Mouse (Mus musculus): ENCODE data around the gene Zfp444. TPM values are rescaled to one million over a fixed set of nuclear protein-coding genes. Genes with fewer than 3 reads are reported as not detected.

The Zfp444 gene
- polyA plus RNA-seq, 1 experiment from 2014 or later, result 26.8 TPM

DNA sequence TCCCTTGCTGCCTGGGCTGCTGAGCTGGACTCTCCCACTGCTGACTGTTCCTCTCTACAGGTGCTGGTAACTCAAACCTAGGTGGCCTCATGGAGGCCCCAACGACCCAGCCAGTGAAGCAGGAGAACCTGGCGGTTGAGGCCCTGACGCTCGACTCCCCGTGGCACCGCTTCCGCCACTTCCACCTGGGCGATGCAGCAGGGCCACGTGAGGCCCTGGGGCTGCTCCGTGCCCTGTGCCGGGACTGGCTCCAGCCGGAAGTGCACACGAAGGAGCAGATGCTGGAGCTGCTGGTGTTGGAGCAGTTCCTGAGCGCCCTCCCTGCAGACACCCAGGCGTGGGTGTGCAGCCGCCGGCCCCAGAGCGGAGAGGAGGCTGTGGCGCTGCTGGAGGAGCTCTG lies 11.8 kb downstream of the Zfp444 start:
- H3K36me3 ChIP-seq, result peaks cover 67% of the 10 kb centered on the region
- H3K4me3 ChIP-seq, result no peak overlapping the region
- H3K27ac ChIP-seq (replicated peaks), result peak overlapping the region; percentile 67
- no peak overlapping the region for H3K9ac ChIP-seq
- ATAC-seq (ENCODE audit: extremely low read depth, insufficient number of reproducible peaks, low FRiP score, low TSS enrichment), result no peak
- no peak overlapping the region for H3K4me2 ChIP-seq
- peaks cover 23% of the 10 kb centered on the region for H3K4me1 ChIP-seq
- no peaks in the 10 kb centered on the region for H3K9me3 ChIP-seq
- peaks cover 5% of the 10 kb centered on the region; the same call in 1 of the 2 replicates for H3K27me3 ChIP-seq (replicated peaks)
- 90% methylated on average over 19 of the region's 19 CpGs for WGBS

DNA sequence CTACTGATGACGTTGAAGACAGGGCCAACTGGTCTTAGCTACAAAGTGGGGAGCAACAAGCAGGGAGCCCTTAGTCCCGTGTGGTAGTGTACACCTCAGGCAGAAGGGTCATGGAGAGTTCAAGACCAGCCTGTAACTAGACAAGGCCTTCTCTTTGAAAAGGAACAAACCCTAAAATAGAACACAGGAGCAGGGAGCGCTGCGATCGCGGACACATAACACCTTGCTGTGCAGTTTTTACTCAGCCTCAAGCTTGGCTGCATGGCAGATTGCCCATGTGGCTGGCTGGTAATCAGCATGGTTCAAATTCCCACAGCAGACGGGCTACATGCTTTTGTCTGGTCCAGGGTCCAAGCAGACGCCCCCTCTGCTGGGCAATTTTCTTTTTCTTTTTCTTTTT lies 12.5 kb downstream of the Zfp444 start:
- Histone ChIP-seq H3K27me3 (replicated peaks) (peaks cover 12% of the 10 kb centered on the region), H3K27ac (replicated peaks) (peak overlapping the region; percentile 67), H3K4me3 (no peak overlapping the region), H3K4me1 (peaks cover 18% of the 10 kb centered on the region), H3K36me3 (peaks cover 71% of the 10 kb centered on the region), H3K4me2 (peak overlapping the region; percentile 31), H3K9me3 (no peaks in the 10 kb centered on the region), H3K9ac (no peak overlapping the region)
- WGBS, result 45% methylated on average over 8 of the region's 8 CpGs
- 0 out of 2 replicates have a peak, but pooled peaks have one; percentile 39 for ATAC-seq (ENCODE audit: extremely low read depth, insufficient number of reproducible peaks, low FRiP score, low TSS enrichment)

DNA sequence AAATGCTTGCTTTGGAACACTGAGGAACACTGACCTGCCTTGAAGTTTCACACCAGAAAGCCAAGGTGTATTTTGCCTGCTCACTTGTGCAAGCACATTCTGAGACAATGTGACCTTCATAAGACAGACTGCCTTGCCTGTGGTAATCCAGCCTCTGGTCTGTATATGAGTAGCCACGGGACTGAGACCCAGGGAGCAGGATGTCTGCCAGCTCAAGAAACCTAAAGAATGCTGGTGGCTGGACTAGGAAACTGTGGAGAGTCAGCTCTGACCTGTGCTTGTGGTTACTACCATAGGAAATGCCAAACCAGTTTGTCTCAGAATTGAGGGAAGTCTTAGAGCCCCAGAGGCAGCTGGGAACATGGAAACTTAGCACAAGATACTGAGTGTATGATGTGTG lies 13.4 kb downstream of the Zfp444 start:
- H3K9ac ChIP-seq, result no peak overlapping the region
- peaks cover 20% of the 10 kb centered on the region for H3K27me3 ChIP-seq (replicated peaks)
- no peak overlapping the region for H3K4me2 ChIP-seq
- ATAC-seq (ENCODE audit: extremely low read depth, insufficient number of reproducible peaks, low FRiP score, low TSS enrichment), result no peak
- H3K4me1 ChIP-seq, result peaks cover 18% of the 10 kb centered on the region
- peak overlapping the region; percentile 67; the same call in 1 of the 2 replicates for H3K27ac ChIP-seq (replicated peaks)
- 84% methylated on average over 1 of the region's 1 CpGs for WGBS
- peaks cover 79% of the 10 kb centered on the region for H3K36me3 ChIP-seq
- no peaks in the 10 kb centered on the region for H3K9me3 ChIP-seq
- H3K4me3 ChIP-seq, result no peak overlapping the region

DNA sequence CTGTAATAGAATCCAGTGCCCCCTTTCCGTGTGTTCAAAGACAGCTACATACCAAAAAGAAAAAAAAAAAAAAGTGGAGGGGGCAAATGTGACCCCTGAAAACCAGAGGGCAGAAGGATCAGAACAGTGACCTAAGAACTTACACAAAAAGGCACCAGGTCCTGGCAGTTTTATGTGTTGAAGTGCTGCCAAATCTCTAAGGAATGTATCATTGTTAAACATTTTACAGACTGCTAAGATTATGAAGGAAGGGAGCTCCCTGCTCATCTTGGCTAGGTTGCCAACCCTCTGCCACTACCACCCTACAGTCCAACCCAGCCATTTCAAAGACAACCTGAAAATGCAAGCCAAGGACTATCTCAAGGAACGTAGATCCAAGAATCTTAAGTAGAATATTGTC lies 14.2 kb downstream of the Zfp444 start:
- H3K9me3 ChIP-seq, result no peaks in the 10 kb centered on the region
- H3K27ac ChIP-seq (replicated peaks), result no peak overlapping the region
- H3K9ac ChIP-seq, result no peak overlapping the region
- peaks cover 20% of the 10 kb centered on the region for H3K27me3 ChIP-seq (replicated peaks)
- ATAC-seq (ENCODE audit: extremely low read depth, insufficient number of reproducible peaks, low FRiP score, low TSS enrichment), result no peak
- H3K4me1 ChIP-seq, result peaks cover 18% of the 10 kb centered on the region
- peaks cover 77% of the 10 kb centered on the region for H3K36me3 ChIP-seq
- H3K4me2 ChIP-seq, result no peak overlapping the region
- WGBS, result 88% methylated on average over 2 of the region's 2 CpGs
- no peak overlapping the region for H3K4me3 ChIP-seq

DNA sequence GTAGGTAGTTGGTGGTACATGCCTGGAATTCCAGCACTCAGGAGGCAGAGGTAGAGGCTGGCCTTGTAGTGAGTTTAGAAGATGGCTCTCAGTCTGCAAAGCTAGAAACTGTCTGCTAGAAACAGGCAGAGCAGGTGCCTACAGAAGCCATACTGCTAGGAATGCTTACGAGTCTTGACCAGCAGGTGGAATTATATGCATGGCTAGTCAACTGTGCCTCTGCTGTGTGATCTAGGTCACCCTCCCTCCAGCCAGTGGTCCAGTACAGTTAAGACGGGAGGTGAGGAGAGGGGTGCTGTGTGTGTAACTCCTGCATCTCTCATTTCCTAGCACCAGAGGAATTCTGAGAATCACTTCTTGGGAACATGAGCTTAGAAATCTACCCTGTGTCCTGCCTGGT lies 14.7 kb downstream of the Zfp444 start:
- Histone ChIP-seq H3K27me3 (replicated peaks) (peaks cover 20% of the 10 kb centered on the region), H3K4me2 (no peak overlapping the region), H3K4me1 (peaks cover 18% of the 10 kb centered on the region), H3K36me3 (peaks cover 76% of the 10 kb centered on the region), H3K9me3 (no peaks in the 10 kb centered on the region), H3K27ac (replicated peaks) (no peak overlapping the region), H3K9ac (no peak overlapping the region), H3K4me3 (no peak overlapping the region)
- WGBS, result 88% methylated on average over 2 of the region's 2 CpGs
- no peak for ATAC-seq (ENCODE audit: extremely low read depth, insufficient number of reproducible peaks, low FRiP score, low TSS enrichment)

DNA sequence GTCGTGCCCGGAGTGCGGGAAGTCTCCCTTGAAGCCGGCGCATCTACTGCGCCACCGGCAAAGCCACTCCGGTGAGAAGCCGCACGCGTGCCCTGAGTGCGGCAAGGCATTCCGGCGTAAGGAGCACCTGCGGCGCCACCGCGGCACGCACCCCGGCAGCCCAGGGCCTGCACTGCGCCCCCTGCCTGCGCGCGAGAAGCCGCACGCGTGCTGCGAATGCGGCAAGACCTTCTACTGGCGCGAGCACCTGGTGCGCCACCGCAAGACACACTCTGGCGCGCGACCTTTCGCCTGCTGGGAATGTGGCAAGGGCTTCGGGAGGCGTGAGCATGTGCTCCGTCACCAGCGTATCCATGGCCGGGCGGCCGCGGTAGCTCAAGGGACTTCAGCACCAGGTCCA lies 17.5 kb downstream of the Zfp444 start:
- peaks cover 10% of the 10 kb centered on the region for H3K4me1 ChIP-seq
- H3K9me3 ChIP-seq, result no peaks in the 10 kb centered on the region
- no peak for ATAC-seq (ENCODE audit: extremely low read depth, insufficient number of reproducible peaks, low FRiP score, low TSS enrichment)
- peaks cover 61% of the 10 kb centered on the region for H3K36me3 ChIP-seq
- no peak overlapping the region for H3K9ac ChIP-seq
- H3K4me3 ChIP-seq, result 0 out of 2 replicates have a peak overlapping the region, but pooled peaks have one; percentile 1
- WGBS, result 37% methylated on average over 45 of the region's 45 CpGs
- no peak overlapping the region for H3K27ac ChIP-seq (replicated peaks)
- H3K4me2 ChIP-seq, result peak overlapping the region; percentile 13; the same call in 1 of the 2 replicates
- H3K27me3 ChIP-seq (replicated peaks), result peaks cover 20% of the 10 kb centered on the region

DNA sequence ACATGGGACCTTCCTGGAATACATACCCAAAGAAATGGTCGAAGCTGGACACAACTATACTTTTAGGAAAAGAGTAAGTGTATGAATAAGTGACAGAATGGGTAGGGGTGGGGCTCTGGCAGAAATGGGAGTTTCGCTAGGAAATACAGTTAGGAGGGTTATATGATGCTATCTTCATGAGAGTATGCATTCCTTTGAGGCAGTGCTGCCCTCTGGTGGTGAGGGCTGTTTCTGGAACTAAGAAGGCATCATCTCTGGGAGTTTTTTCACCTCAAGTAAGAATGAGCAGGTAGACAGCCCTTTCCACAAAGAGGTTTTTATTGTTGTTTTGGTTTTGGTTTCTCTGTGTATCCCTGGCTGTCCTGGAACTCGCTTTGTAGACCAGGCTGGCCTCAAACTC lies 19.4 kb downstream of the Zfp444 start:
- Histone ChIP-seq H3K4me2 (no peak overlapping the region), H3K4me3 (no peak overlapping the region), H3K4me1 (no peaks in the 10 kb centered on the region), H3K36me3 (peaks cover 45% of the 10 kb centered on the region), H3K27me3 (replicated peaks) (peaks cover 20% of the 10 kb centered on the region), H3K9ac (no peak overlapping the region), H3K9me3 (no peaks in the 10 kb centered on the region), H3K27ac (replicated peaks) (no peak overlapping the region)
- 41% methylated on average over 3 of the region's 3 CpGs for WGBS
- ATAC-seq (ENCODE audit: extremely low read depth, insufficient number of reproducible peaks, low FRiP score, low TSS enrichment), result no peak

DNA sequence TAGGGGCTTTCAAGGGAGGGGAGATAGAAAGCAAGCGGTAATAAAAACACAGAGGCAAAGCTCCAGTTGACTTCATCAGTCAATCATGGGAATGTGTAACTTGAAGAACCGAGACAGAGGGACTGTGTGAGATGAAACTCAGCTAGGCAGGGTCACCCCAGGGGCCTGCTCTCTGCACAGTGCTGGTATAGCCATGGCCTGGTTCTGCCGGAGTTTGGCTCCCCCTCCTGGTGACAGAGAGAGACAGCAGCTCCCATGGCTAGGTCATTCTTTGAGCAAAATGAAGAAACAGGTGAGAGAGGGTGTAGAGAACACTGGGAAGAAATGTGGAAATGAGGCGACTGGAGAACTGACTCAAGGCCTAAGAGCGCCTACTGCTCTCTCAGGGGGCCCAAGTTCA lies 22.1 kb downstream of the Zfp444 start:
- WGBS, result 18% methylated on average over 5 of the region's 5 CpGs
- Histone ChIP-seq H3K27me3 (replicated peaks) (peaks cover 16% of the 10 kb centered on the region), H3K4me2 (no peak overlapping the region), H3K9me3 (no peaks in the 10 kb centered on the region), H3K4me1 (no peaks in the 10 kb centered on the region), H3K4me3 (no peak overlapping the region), H3K9ac (no peak overlapping the region), H3K27ac (replicated peaks) (no peak overlapping the region), H3K36me3 (peaks cover 18% of the 10 kb centered on the region)
- ATAC-seq (ENCODE audit: extremely low read depth, insufficient number of reproducible peaks, low FRiP score, low TSS enrichment), result no peak; the same call in 1 of the 2 replicates

DNA sequence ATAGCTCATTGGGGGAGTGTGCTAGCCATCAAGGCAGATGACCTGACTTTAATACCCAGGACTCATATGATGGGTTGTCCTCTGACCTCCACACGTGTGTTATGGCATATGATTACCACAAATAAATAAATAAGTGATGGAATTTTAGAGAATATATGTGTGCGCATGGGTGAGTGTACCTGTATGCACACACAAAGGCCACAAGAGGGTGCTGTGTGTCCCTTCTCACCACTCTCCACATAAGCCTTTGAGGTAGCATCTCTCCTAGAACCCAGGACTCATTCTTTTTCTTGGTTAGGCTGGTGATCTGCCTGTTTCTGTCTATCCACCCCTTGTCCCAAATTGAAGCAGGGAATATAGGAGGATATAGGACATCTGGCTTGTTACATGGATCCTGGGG lies 23.8 kb downstream of the Zfp444 start:
- Histone ChIP-seq H3K4me2 (no peak overlapping the region), H3K36me3 (peaks cover 1% of the 10 kb centered on the region; the same call in 1 of the 2 replicates), H3K4me3 (no peak overlapping the region), H3K9me3 (0 out of 2 replicates have a peak, but pooled peaks cover 5% of the 10 kb centered on the region), H3K27me3 (replicated peaks) (0 out of 2 replicates have a peak, but pooled peaks cover 4% of the 10 kb centered on the region), H3K27ac (replicated peaks) (no peak overlapping the region), H3K9ac (no peak overlapping the region), H3K4me1 (no peaks in the 10 kb centered on the region)
- no peak for ATAC-seq (ENCODE audit: extremely low read depth, insufficient number of reproducible peaks, low FRiP score, low TSS enrichment)
- WGBS, result 54% methylated on average over 2 of the region's 2 CpGs

DNA sequence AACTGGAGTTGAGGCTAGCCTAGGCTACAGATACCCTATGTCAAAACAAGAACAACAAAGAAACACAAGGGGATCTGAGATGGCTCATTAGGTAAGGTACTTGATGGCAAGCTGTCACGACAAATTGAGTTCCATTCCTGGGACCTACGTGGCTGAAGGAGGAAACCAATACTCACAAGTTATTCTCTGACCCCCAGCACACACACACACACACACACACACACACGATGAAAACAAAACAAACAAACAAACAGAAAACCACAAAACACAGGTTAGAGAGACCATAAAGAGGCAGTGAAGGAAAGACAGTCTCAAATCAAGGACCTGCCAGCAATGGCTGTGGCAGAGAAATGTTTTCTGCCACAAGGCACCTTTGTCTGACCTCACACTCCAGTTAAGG lies 24.8 kb downstream of the Zfp444 start, which contains the start of gene Galp:
TSS of gene Galp (plus strand) at position 301 of the 400 bp plus-strand sequence.
- no peak within 1 kb of the TSS for H3K4me2 ChIP-seq
- no peak within 1 kb of the TSS for H3K9ac ChIP-seq
- H3K9me3 ChIP-seq, result 0 out of 2 replicates have a peak, but pooled peaks cover 5% of the 10 kb centered on the region
- no peaks in the 10 kb centered on the region for H3K36me3 ChIP-seq
- 0 out of 2 replicates have a peak, but pooled peaks cover 4% of the 10 kb centered on the region for H3K27me3 ChIP-seq (replicated peaks)
- H3K4me1 ChIP-seq, result no peaks in the 10 kb centered on the region
- no peak within 1 kb of the TSS for H3K27ac ChIP-seq (replicated peaks)
- WGBS, result 55% methylated on average over 3 of the region's 3 CpGs
- ATAC-seq (ENCODE audit: extremely low read depth, insufficient number of reproducible peaks, low FRiP score, low TSS enrichment), result no peak
- H3K4me3 ChIP-seq, result no peak within 1 kb of the TSS

DNA sequence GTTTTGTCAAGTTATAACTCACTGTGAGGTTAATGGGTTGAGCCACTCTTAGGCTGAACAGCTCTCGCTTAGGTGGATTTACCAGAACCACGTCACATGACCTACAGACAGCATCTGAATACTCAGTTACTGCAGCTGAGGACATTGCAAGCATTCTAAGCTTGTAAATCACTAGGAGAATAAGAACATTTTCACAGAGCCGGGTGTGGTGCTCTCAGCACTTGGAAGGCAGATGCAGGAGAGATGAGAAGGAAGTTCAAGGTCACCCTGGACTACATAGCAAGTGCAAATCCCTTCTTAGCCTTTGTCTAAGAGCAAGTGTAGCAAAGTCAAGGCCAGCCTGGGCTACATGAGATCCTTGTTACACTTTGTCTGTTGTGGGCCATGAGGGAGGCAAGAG lies 32.2 kb downstream of the Zfp444 start:
- Histone ChIP-seq H3K36me3 (no peaks in the 10 kb centered on the region), H3K4me3 (no peak overlapping the region), H3K9ac (no peak overlapping the region), H3K27me3 (replicated peaks) (no peaks in the 10 kb centered on the region), H3K9me3 (0 out of 2 replicates have a peak, but pooled peaks cover 5% of the 10 kb centered on the region), H3K4me1 (no peaks in the 10 kb centered on the region), H3K27ac (replicated peaks) (no peak overlapping the region), H3K4me2 (no peak overlapping the region)
- ATAC-seq (ENCODE audit: extremely low read depth, insufficient number of reproducible peaks, low FRiP score, low TSS enrichment), result no peak
- WGBS, result 74% methylated on average over 3 of the region's 3 CpGs

DNA sequence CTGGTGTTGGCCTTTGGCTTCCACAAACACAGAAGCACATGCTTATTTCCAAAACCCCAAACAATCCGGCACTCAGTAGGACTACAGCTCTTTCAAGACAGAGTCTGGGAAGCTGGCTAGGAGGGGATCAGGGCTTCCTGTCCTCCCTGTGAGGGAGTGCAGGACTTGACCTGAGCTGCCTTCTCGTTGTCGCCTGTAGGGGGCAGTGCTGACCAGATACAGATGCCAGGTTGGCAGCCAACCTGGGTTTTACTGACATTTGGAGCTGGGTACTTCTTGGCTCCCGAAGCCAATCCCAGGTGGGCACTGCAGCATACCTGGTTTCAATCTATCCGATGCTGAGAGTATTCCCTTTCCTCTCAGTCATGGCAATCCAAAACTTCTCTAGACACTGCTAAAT lies 41.1 kb downstream of the Zfp444 start:
- H3K9ac ChIP-seq, result no peak overlapping the region
- peaks cover 5% of the 10 kb centered on the region; the same call in 1 of the 2 replicates for H3K9me3 ChIP-seq
- no peak for ATAC-seq (ENCODE audit: extremely low read depth, insufficient number of reproducible peaks, low FRiP score, low TSS enrichment)
- H3K4me3 ChIP-seq, result no peak overlapping the region
- H3K27me3 ChIP-seq (replicated peaks), result no peaks in the 10 kb centered on the region
- 41% methylated on average over 5 of the region's 5 CpGs for WGBS
- H3K27ac ChIP-seq (replicated peaks), result no peak overlapping the region
- H3K4me2 ChIP-seq, result no peak overlapping the region
- H3K4me1 ChIP-seq, result no peaks in the 10 kb centered on the region
- H3K36me3 ChIP-seq, result no peaks in the 10 kb centered on the region

Measured in heart, embryonic 13.5 days (tissue).